Mouse (Mus musculus) heart, embryonic 13.5 days (tissue): Measurements from ENCODE around the gene 1700013G24Rik. TPM values are rescaled to one million over a fixed set of nuclear protein-coding genes. Genes with fewer than 3 reads are reported as not detected.
A peak's percentile ranks its signal among the peaks of the same experiment; 100 is the strongest.

ENCODE experiments used
- ATAC-seq: fragments of 200-750 bp; cut with Nextera tagmentation; 2 replicates; pipeline ENCODE4 v1.8.0; 2017; ENCODE audit warnings: moderate TSS enrichment; ENCODE audit not compliant: insufficient number of reproducible peaks, low FRiP score, low TSS enrichment; ENCODE audit errors: extremely low read depth
- H3K27ac ChIP-seq: fragments of 300-500 bp; sonication (generic); replicated peaks from 2 replicates; pipeline ENCODE4 v1.5.1; 2015; ENCODE audit warnings: moderate library complexity, mild to moderate bottlenecking, inconsistent platforms
- H3K27me3 ChIP-seq: fragments of 300-500 bp; sonication (generic); replicated peaks from 2 replicates; pipeline ENCODE4 v1.6.1; 2015; ENCODE audit warnings: mild to moderate bottlenecking, inconsistent platforms
- H3K36me3 ChIP-seq: fragments of 300-500 bp; sonication (generic); 2 replicates; pipeline ENCODE4 v1.6.1; 2015; ENCODE audit warnings: mild to moderate bottlenecking, inconsistent platforms
- H3K4me1 ChIP-seq: fragments of 300-500 bp; sonication (generic); 2 replicates; pipeline ENCODE4 v1.6.1; 2015; ENCODE audit warnings: inconsistent platforms
- H3K4me2 ChIP-seq: fragments of 300-500 bp; sonication (generic); 2 replicates; pipeline ENCODE4 v1.6.1; 2015; ENCODE audit warnings: inconsistent platforms, mild to moderate bottlenecking, moderate library complexity
- H3K4me3 ChIP-seq: fragments of 300-500 bp; sonication (generic); 2 replicates; pipeline ENCODE4 v1.5.1; 2015; ENCODE audit warnings: moderate library complexity, mild to moderate bottlenecking, inconsistent platforms
- H3K9ac ChIP-seq: fragments of 300-500 bp; sonication (generic); 2 replicates; pipeline ENCODE4 v1.6.1; 2015; ENCODE audit warnings: inconsistent platforms, mild to moderate bottlenecking, moderate library complexity
- H3K9me3 ChIP-seq: fragments of 300-500 bp; sonication (generic); 2 replicates; pipeline ENCODE4 v1.6.1; 2016; ENCODE audit warnings: inconsistent platforms
- WGBS: fragments of 180-500 bp; shearing (Covaris S2); methylation state at CpG from one replicate; pipeline ENCODE4 v1.1.7; 2015; ENCODE audit warnings: mixed read lengths; 5-methylcytosine and 5-hydroxymethylcytosine counted together
- polyA plus RNA-seq: library from polyadenylated mRNA; unstranded; fragments of >200 nt; fragmentation: Nextera tagmentation; extraction: Ambion mirVana; gene quantifications from 2 replicates; pipeline ENCODE4 v1.2.1, GENCODE M21; 2015

1700013G24Rik gene
- polyA plus RNA-seq, 1 experiment from 2014 or later, result not detected

- Histone ChIP-seq H3K27ac (peak overlapping the region; percentile 100), H3K4me2 (peak overlapping the region; percentile 91), H3K4me3 (peak overlapping the region; percentile 95), H3K9ac (peak overlapping the region; percentile 99), H3K9me3 (no peaks in the 10 kb centered on the region), H3K36me3 (peaks cover 11% of the 10 kb centered on the region; the same call in 1 of the 2 replicates), H3K4me1 (peaks cover 81% of the 10 kb centered on the region), H3K27me3 (no peaks in the 10 kb centered on the region)
- WGBS, result 2% methylated on average over 20 of the region's 20 CpGs
- no peak for ATAC-seq
These were observed 16.2 kb downstream of the 1700013G24Rik start for GRCm38 (mm10) chr4:137469081-137469844.

- 21% methylated on average over 15 of the region's 15 CpGs for WGBS
These were observed 17.0 kb downstream of the 1700013G24Rik start for GRCm38 (mm10) chr4:137469845-137470692.

GRCm38 (mm10) chr4:137470701-137471317, 17.7 kb downstream of the 1700013G24Rik start:
- peak overlapping the region; percentile 95 for H3K4me3 ChIP-seq
- H3K27ac ChIP-seq, result peak overlapping the region; percentile 100
- H3K27me3 ChIP-seq, result no peaks in the 10 kb centered on the region
- no peaks in the 10 kb centered on the region for H3K9me3 ChIP-seq
- no peak for ATAC-seq
- H3K4me2 ChIP-seq, result peak overlapping the region; percentile 91
- H3K4me1 ChIP-seq, result peaks cover 83% of the 10 kb centered on the region
- WGBS, result 33% methylated on average over 9 of the region's 9 CpGs
- peaks cover 16% of the 10 kb centered on the region for H3K36me3 ChIP-seq
- peak overlapping the region; percentile 99 for H3K9ac ChIP-seq

More at GRCm38 (mm10) chr4:137469845-137470692, 17.0 kb downstream of the 1700013G24Rik start:
- Histone ChIP-seq H3K9ac (peak overlapping the region; percentile 99), H3K4me3 (peak overlapping the region; percentile 95), H3K36me3 (peaks cover 15% of the 10 kb centered on the region), H3K4me2 (peak overlapping the region; percentile 91), H3K27me3 (no peaks in the 10 kb centered on the region), H3K9me3 (no peaks in the 10 kb centered on the region), H3K4me1 (peaks cover 82% of the 10 kb centered on the region), H3K27ac (peak overlapping the region; percentile 100)
- ATAC-seq, result no peak

- H3K27me3 ChIP-seq, result no peaks in the 10 kb centered on the region
- ATAC-seq, result no peak
- H3K9ac ChIP-seq, result peak overlapping the region; percentile 99
- H3K27ac ChIP-seq, result peak overlapping the region; percentile 100
- H3K4me3 ChIP-seq, result peak overlapping the region; percentile 95
- no peaks in the 10 kb centered on the region for H3K9me3 ChIP-seq
- WGBS, result 38% methylated on average over 8 of the region's 8 CpGs
- H3K4me1 ChIP-seq, result peaks cover 88% of the 10 kb centered on the region
- H3K4me2 ChIP-seq, result peak overlapping the region; percentile 91
- peaks cover 16% of the 10 kb centered on the region for H3K36me3 ChIP-seq
These were observed 18.2 kb downstream of the 1700013G24Rik start for GRCm38 (mm10) chr4:137471326-137471725.

- H3K9ac ChIP-seq, result peak overlapping the region; percentile 76
- no peaks in the 10 kb centered on the region for H3K9me3 ChIP-seq
- H3K36me3 ChIP-seq, result peaks cover 16% of the 10 kb centered on the region
- H3K4me2 ChIP-seq, result peak overlapping the region; percentile 91
- peak overlapping the region; percentile 27 for H3K4me3 ChIP-seq
- peaks cover 91% of the 10 kb centered on the region for H3K4me1 ChIP-seq
- peak overlapping the region; percentile 100 for H3K27ac ChIP-seq
- 59% methylated on average over 8 of the region's 8 CpGs for WGBS
- no peaks in the 10 kb centered on the region for H3K27me3 ChIP-seq
- ATAC-seq, result no peak
These were observed 20.2 kb downstream of the 1700013G24Rik start for GRCm38 (mm10) chr4:137473240-137473639.

- Histone ChIP-seq H3K4me1 (peaks cover 96% of the 10 kb centered on the region), H3K9ac (peak overlapping the region; percentile 76), H3K4me2 (peak overlapping the region; percentile 91), H3K9me3 (no peaks in the 10 kb centered on the region), H3K27me3 (no peaks in the 10 kb centered on the region), H3K36me3 (peaks cover 16% of the 10 kb centered on the region), H3K27ac (peak overlapping the region; percentile 100), H3K4me3 (peak overlapping the region; percentile 27)
- ATAC-seq, result no peak
- WGBS, result 20% methylated on average over 18 of the region's 18 CpGs
These were observed 20.8 kb downstream of the 1700013G24Rik start for GRCm38 (mm10) chr4:137473701-137474388.

- H3K4me2 ChIP-seq, result peak overlapping the region; percentile 91
- peaks cover 100% of the 10 kb centered on the region for H3K4me1 ChIP-seq
- peaks cover 16% of the 10 kb centered on the region for H3K36me3 ChIP-seq
- 55% methylated on average over 7 of the region's 7 CpGs for WGBS
- no peaks in the 10 kb centered on the region for H3K9me3 ChIP-seq
- H3K27ac ChIP-seq, result peak overlapping the region; percentile 100
- H3K9ac ChIP-seq, result peak overlapping the region; percentile 76
- 0 out of 2 replicates have a peak overlapping the region, but pooled peaks have one; percentile 27 for H3K4me3 ChIP-seq
- ATAC-seq, result no peak
- H3K27me3 ChIP-seq, result no peaks in the 10 kb centered on the region
These were observed 21.6 kb downstream of the 1700013G24Rik start for GRCm38 (mm10) chr4:137474694-137475093.

- Histone ChIP-seq H3K4me2 (peak overlapping the region; percentile 91), H3K9me3 (no peaks in the 10 kb centered on the region), H3K9ac (peak overlapping the region; percentile 76; the same call in 1 of the 2 replicates), H3K4me1 (peaks cover 100% of the 10 kb centered on the region), H3K27me3 (no peaks in the 10 kb centered on the region), H3K4me3 (no peak overlapping the region), H3K27ac (peak overlapping the region; percentile 100), H3K36me3 (peaks cover 16% of the 10 kb centered on the region)
- 54% methylated on average over 13 of the region's 13 CpGs for WGBS
- ATAC-seq, result no peak
These were observed 22.4 kb downstream of the 1700013G24Rik start for GRCm38 (mm10) chr4:137475271-137476050.

- H3K4me1 ChIP-seq, result peaks cover 100% of the 10 kb centered on the region
- peak overlapping the region; percentile 24 for H3K4me3 ChIP-seq
- H3K9me3 ChIP-seq, result no peaks in the 10 kb centered on the region
- H3K27me3 ChIP-seq, result no peaks in the 10 kb centered on the region
- 0 out of 2 replicates have a peak, but pooled peaks have one; percentile 5 for ATAC-seq
- H3K27ac ChIP-seq, result peak overlapping the region; percentile 100
- 16% methylated on average over 10 of the region's 10 CpGs for WGBS
- H3K4me2 ChIP-seq, result peak overlapping the region; percentile 91
- H3K9ac ChIP-seq, result peak overlapping the region; percentile 76
- peaks cover 16% of the 10 kb centered on the region for H3K36me3 ChIP-seq
These were observed 23.1 kb downstream of the 1700013G24Rik start for GRCm38 (mm10) chr4:137476065-137476760.
